Mouse (Mus musculus) spleen, adult 2 months (tissue): Measurements from ENCODE around the gene Sh2b1.

Source experiments
- CTCF ChIP-seq: fragments of 200-500 bp; IDR thresholded peaks from 2 replicates; pipeline ENCODE4 v1.5.1; 2011; ENCODE audit warnings: mild to moderate bottlenecking, inconsistent platforms; ENCODE audit not compliant: insufficient read depth, insufficient read length, insufficient replicate concordance; ENCODE audit errors: extremely low read depth
- POLR2A ChIP-seq: fragments of 200-500 bp; IDR thresholded peaks from 2 replicates; pipeline ENCODE4 v1.6.1; 2011; ENCODE audit warnings: low read depth, low read length, inconsistent platforms

DNA sequence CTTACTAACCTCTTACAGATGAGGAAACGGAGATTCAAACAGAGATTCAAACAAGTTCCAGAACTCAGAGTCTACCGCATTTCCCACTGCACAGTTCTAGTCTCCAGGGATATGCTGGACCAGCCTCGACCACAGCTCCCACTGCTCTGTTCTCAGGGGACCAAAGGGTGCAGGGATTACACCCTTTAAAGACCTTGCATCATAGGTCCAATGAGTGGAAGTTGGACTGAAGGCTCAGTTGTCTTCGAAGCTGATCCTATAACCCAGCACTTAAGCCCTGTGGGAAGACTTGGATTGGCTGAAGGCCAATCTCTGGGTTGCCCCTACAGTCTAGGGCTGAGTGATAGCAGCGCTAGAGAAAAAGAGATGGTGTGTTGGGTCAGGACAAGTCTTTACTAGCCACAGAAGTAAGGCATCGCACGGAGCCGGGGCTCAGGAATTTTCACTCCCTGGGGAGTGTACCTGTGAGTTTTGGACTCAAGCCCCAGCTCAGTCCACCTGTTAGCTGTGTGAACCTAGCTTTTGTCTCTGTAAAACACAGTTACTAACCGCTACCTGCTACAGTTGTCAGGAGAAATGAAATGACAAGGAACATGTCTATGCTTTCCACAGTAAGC is 1.6 kb downstream of the Sh2b1 start:
- TF ChIP-seq CTCF (no peak), POLR2A (no peak)
